Mouse (Mus musculus) liver, embryonic 13.5 days (tissue): ENCODE results near the gene Nox1. TPM values are rescaled to one million over a fixed set of nuclear protein-coding genes. Genes with fewer than 3 reads are reported as not detected.
"Not testable (repeated sequence)": the region's sequence is repeated elsewhere in the genome, so short reads cannot be mapped to it uniquely, and the experiment has no call there.

ENCODE experiments used
- ATAC-seq: fragments of 200-750 bp; cut with Nextera tagmentation; 2 replicates; pipeline ENCODE4 v1.8.0; 2017; ENCODE audit warnings: low read depth, mild to moderate bottlenecking, moderate number of reproducible peaks, moderate library complexity
- DNase-seq: peaks from one replicate; pipeline ENCODE4 v3.0.0; 2022
- H3K27ac ChIP-seq: fragments of 300-500 bp; sonication (generic); 2 replicates; pipeline ENCODE4 v1.5.1; 2015; ENCODE audit warnings: moderate library complexity, mild to moderate bottlenecking, inconsistent platforms
- H3K27me3 ChIP-seq: fragments of 300-500 bp; sonication (generic); 2 replicates; pipeline ENCODE4 v1.6.1; 2015; ENCODE audit warnings: mild to moderate bottlenecking, inconsistent platforms
- H3K36me3 ChIP-seq: fragments of 300-500 bp; sonication (generic); 2 replicates; pipeline ENCODE4 v1.6.1; 2015; ENCODE audit warnings: mild to moderate bottlenecking, inconsistent platforms
- H3K4me1 ChIP-seq: fragments of 300-500 bp; sonication (generic); replicated peaks from 2 replicates; pipeline ENCODE4 v1.6.1; 2015; ENCODE audit warnings: inconsistent platforms
- H3K4me2 ChIP-seq: fragments of 300-500 bp; sonication (generic); 2 replicates; pipeline ENCODE4 v1.6.1; 2015; ENCODE audit warnings: inconsistent platforms, mild to moderate bottlenecking, moderate library complexity
- H3K4me3 ChIP-seq: fragments of 300-500 bp; sonication (generic); replicated peaks from 2 replicates; pipeline ENCODE4 v1.5.1; 2015; ENCODE audit warnings: mild to moderate bottlenecking, inconsistent platforms
- H3K9ac ChIP-seq: fragments of 300-500 bp; sonication (generic); 2 replicates; pipeline ENCODE4 v1.6.1; 2015; ENCODE audit warnings: mild to moderate bottlenecking, inconsistent platforms
- H3K9me3 ChIP-seq: fragments of 300-500 bp; sonication (generic); replicated peaks from 2 replicates; pipeline ENCODE4 v1.6.1; 2016; ENCODE audit warnings: inconsistent platforms
- WGBS: fragments of 180-500 bp; shearing (Covaris S2); methylation state at CpG from one replicate; pipeline ENCODE4 v1.1.7; 2015; ENCODE audit not compliant: insufficient replicate concordance; 5-methylcytosine and 5-hydroxymethylcytosine counted together
- polyA plus RNA-seq: library from polyadenylated mRNA; unstranded; fragments of >200 nt; fragmentation: Nextera tagmentation; extraction: Ambion mirVana; gene quantifications from 2 replicates; pipeline ENCODE4 v1.2.1, GENCODE M21; 2015

Nox1 gene
- polyA plus RNA-seq, result not detected in 2 replicates

- no peak within 1 kb of the TSS for H3K9ac ChIP-seq
- 65% methylated on average over 4 of the region's 4 CpGs for WGBS
- no peak within 1 kb of the TSS for H3K4me2 ChIP-seq
- DNase-seq (no peak), ATAC-seq (no peak)
- no peaks in the 10 kb centered on the region for H3K27me3 ChIP-seq
- H3K9me3 ChIP-seq, result no peaks in the 10 kb centered on the region
- peaks cover 16% of the 10 kb centered on the region for H3K4me1 ChIP-seq
- no peak within 1 kb of the TSS for H3K4me3 ChIP-seq
- H3K36me3 ChIP-seq, result no peaks in the 10 kb centered on the region
- no peak within 1 kb of the TSS for H3K27ac ChIP-seq
Observed at GRCm38 (mm10) chrX:134221856-134222255, at the start of gene Nox1. Nox1 (minus strand) TSS chrX:134221956.

DNA sequence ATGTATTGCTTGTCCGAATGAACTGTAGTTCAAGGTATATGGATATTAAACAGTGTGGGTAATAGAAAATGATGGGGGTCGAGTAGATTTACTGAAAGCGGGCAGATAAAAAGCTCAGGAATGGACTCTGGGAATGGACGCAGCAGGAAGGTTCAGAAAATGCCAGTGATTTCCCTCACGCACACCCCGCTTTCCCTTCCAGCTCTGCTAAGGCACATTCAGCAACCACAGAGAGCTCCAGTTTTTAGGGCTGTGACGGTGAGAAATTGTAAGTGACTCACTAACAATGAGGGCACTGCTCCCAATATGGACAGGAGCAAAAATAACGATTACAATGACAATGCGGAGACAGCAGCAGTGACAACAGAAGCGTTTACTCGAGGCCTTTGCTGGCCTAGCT, 40.4 kb upstream of the Nox1 start:
- no peaks in the 10 kb centered on the region for H3K27me3 ChIP-seq
- H3K4me1 ChIP-seq, result no peaks in the 10 kb centered on the region
- peaks cover 10% of the 10 kb centered on the region; the same call in 1 of the 2 replicates for H3K36me3 ChIP-seq
- 79% methylated on average over 11 of the region's 11 CpGs for WGBS
- H3K4me2 ChIP-seq, result no peak overlapping the region
- H3K9me3 ChIP-seq, result no peaks in the 10 kb centered on the region
- H3K27ac ChIP-seq, result no peak overlapping the region
- no peak overlapping the region for H3K9ac ChIP-seq
- ATAC-seq (no peak), DNase-seq (no peak)
- H3K4me3 ChIP-seq, result no peak overlapping the region

DNA sequence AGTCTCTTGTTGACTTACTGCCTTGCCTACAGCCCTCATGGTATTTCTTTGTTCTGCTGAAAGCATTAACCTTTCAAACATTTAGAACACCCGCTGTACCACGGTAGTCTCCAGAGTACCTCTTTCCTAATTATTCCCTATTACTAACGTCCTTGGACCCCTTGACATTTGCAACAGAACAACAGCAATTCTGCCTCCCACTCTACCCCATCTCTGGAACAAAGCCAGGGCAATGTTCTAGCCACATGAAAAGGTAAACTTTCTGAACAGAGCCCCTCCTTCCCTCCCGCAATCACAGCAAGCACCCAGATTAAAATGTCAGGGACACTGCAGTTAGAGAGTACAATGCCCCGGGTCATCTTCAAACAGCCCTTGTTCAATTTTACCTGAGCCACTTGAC, 39.4 kb upstream of the Nox1 start:
- H3K4me2 ChIP-seq, result no peak overlapping the region
- H3K4me3 ChIP-seq, result no peak overlapping the region
- no peaks in the 10 kb centered on the region for H3K9me3 ChIP-seq
- no peak overlapping the region for H3K27ac ChIP-seq
- H3K9ac ChIP-seq, result no peak overlapping the region
- H3K27me3 ChIP-seq, result no peaks in the 10 kb centered on the region
- WGBS, result 71% methylated on average over 5 of the region's 5 CpGs
- peaks cover 9% of the 10 kb centered on the region; the same call in 1 of the 2 replicates for H3K36me3 ChIP-seq
- DNase-seq, result no peak
- H3K4me1 ChIP-seq, result no peaks in the 10 kb centered on the region
- ATAC-seq, result no peak

- no peak overlapping the region for H3K27ac ChIP-seq
- no peaks in the 10 kb centered on the region for H3K4me1 ChIP-seq
- DNase-seq, result no peak
- H3K27me3 ChIP-seq, result no peaks in the 10 kb centered on the region
- H3K9ac ChIP-seq, result no peak overlapping the region
- ATAC-seq, result no peak
- H3K9me3 ChIP-seq, result no peaks in the 10 kb centered on the region
- no peak overlapping the region for H3K4me2 ChIP-seq
- peaks cover 6% of the 10 kb centered on the region; the same call in 1 of the 2 replicates for H3K36me3 ChIP-seq
- WGBS, result 70% methylated on average over 2 of the region's 2 CpGs
- no peak overlapping the region for H3K4me3 ChIP-seq
Observed at GRCm38 (mm10) chrX:134248202-134248601, 26.4 kb upstream of the Nox1 start.

DNA sequence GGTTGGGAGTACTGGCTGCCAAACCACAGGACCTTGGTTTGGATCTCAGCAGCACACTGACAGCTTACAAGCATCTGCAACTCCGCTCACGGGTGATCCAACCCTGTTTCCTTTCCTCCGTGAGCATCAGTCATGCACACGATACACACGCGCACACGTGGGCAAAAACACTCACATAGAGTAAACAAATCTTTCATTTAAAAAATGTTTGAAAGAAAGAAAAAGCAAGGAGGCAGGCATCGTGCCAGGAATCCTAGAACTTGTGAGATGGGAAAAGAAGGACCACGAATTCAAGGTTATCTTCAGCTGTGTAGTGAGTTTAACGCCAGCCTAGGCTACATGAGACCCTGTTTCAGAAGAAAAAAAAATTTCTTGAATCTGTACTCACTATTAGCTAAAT, 24.2 kb upstream of the Nox1 start:
- no peak overlapping the region for H3K4me3 ChIP-seq
- peaks cover 13% of the 10 kb centered on the region for H3K36me3 ChIP-seq
- H3K9me3 ChIP-seq, result no peaks in the 10 kb centered on the region
- no peaks in the 10 kb centered on the region for H3K4me1 ChIP-seq
- no peak overlapping the region for H3K27ac ChIP-seq
- 83% methylated on average over 10 of the region's 10 CpGs for WGBS
- no peak overlapping the region for H3K4me2 ChIP-seq
- ATAC-seq, result no peak
- DNase-seq, result no peak
- no peak overlapping the region for H3K9ac ChIP-seq
- H3K27me3 ChIP-seq, result no peaks in the 10 kb centered on the region

- H3K36me3 ChIP-seq, result peaks cover 17% of the 10 kb centered on the region
- peaks cover 2% of the 10 kb centered on the region; the same call in 1 of the 2 replicates for H3K4me1 ChIP-seq
- no peak overlapping the region for H3K4me3 ChIP-seq
- no peak overlapping the region for H3K9ac ChIP-seq
- ATAC-seq, result no peak
- H3K27me3 ChIP-seq, result no peaks in the 10 kb centered on the region
- 84% methylated on average over 10 of the region's 10 CpGs for WGBS
- no peak for DNase-seq
- no peak overlapping the region for H3K4me2 ChIP-seq
- no peaks in the 10 kb centered on the region for H3K9me3 ChIP-seq
- no peak overlapping the region for H3K27ac ChIP-seq
Observed at GRCm38 (mm10) chrX:134238266-134238665, 16.5 kb upstream of the Nox1 start.

- Histone ChIP-seq H3K36me3 (no peaks in the 10 kb centered on the region), H3K4me1 (peaks cover 4% of the 10 kb centered on the region; the same call in 1 of the 2 replicates), H3K27me3 (no peaks in the 10 kb centered on the region), H3K27ac (no peak overlapping the region), H3K4me2 (no peak overlapping the region), H3K4me3 (no peak overlapping the region), H3K9me3 (no peaks in the 10 kb centered on the region), H3K9ac (no peak overlapping the region)
- 52% methylated on average over 1 of the region's 1 CpGs for WGBS
- peak; percentile 60 for ATAC-seq
- no peak for DNase-seq
Observed at GRCm38 (mm10) chrX:134233048-134233447, 11.3 kb upstream of the Nox1 start.

DNA sequence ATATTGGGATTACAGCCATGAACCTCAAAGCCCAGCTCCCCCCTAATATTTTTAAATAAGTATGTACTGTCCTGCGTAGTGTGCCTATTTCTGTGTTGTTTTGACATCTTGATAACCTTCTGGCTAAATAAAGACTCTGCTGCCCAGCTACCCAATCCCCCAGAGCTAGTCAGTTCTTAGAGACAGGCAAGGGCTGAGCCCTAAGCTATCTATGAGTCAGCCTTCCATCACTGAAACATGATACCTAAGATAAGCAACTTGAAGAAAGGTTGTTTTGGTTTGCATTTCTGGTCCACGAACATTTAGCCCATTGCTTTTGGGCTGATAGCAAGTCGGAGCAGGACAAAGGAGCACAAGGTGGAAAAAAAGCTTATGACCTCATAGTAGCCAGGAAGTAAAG, 1.1 kb downstream of the Nox1 start:
- ATAC-seq, result no peak; the same call in 1 of the 2 replicates
- H3K4me3 ChIP-seq, result no peak overlapping the region
- DNase-seq, result no peak

DNA sequence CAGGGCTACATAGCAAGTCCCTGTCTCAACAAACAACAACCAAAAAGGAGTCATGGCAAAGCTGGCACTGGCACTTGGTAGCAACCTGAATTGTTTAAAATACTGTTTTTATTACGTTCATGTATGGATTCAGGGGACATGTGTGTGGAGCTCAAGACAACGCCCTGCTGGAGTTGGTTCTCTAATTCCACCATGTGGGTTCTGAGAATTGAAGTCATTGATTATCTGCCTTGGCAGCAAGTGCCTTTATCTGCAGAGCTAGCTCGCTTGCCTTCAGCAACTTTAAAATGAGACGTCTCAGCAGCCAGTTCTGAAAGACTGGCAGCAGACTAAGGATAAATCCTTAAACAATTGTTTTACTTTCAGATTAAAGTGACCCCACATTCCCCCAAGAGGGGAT, 3.6 kb downstream of the Nox1 start:
- H3K4me3 ChIP-seq, result no peak overlapping the region
- whole genome bisulfite sequencing, result 37% methylated on average over 4 of the region's 4 CpGs
- no peaks in the 10 kb centered on the region for H3K27me3 ChIP-seq
- no peaks in the 10 kb centered on the region for H3K9me3 ChIP-seq
- ATAC-seq (peak; percentile 88), DNase-seq (peak; percentile 7)
- H3K36me3 ChIP-seq, result no peaks in the 10 kb centered on the region
- peak overlapping the region; percentile 48 for H3K27ac ChIP-seq
- H3K4me2 ChIP-seq, result no peak overlapping the region
- peaks cover 16% of the 10 kb centered on the region for H3K4me1 ChIP-seq
- no peak overlapping the region for H3K9ac ChIP-seq

More for the DNA sequence above, 1.1 kb downstream of the Nox1 start:
- Histone ChIP-seq H3K9ac (no peak overlapping the region), H3K27ac (no peak overlapping the region), H3K27me3 (no peaks in the 10 kb centered on the region), H3K4me2 (no peak overlapping the region), H3K9me3 (no peaks in the 10 kb centered on the region), H3K4me1 (peaks cover 16% of the 10 kb centered on the region), H3K36me3 (no peaks in the 10 kb centered on the region)
- WGBS, result 40% methylated on average over 3 of the region's 3 CpGs

- H3K27me3 ChIP-seq, result no peaks in the 10 kb centered on the region
- H3K36me3 ChIP-seq, result no peaks in the 10 kb centered on the region
- DNase-seq (no peak), ATAC-seq (no peak)
- H3K9ac ChIP-seq, result no peak overlapping the region
- no peaks in the 10 kb centered on the region for H3K9me3 ChIP-seq
- H3K27ac ChIP-seq, result no peak overlapping the region
- H3K4me2 ChIP-seq, result no peak overlapping the region
- H3K4me1 ChIP-seq, result peaks cover 6% of the 10 kb centered on the region
- 76% methylated on average over 7 of the region's 7 CpGs for WGBS
- H3K4me3 ChIP-seq, result no peak overlapping the region
Observed at GRCm38 (mm10) chrX:134211151-134211642, 10.6 kb downstream of the Nox1 start.

DNA sequence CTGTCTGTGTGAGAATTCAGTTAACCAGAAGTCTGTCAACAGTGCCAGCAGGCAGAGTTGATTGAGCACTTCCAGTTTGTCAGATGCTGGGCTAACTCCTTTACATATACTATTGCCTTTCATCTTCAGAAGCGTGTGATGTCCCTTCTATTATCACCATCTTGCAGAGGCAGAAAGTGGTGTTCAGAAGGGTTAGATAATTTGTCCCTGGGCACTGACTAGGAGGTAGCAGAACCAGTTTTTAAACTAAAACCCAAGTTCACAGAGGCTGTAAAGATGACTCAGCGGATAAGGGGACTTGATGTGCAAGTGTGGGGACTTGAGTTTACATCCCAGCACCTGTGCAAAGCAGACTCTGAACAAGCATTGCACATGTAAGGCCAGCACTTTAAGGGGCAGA, 13.3 kb downstream of the Nox1 start:
- peak; percentile 94 for ATAC-seq
- Histone ChIP-seq H3K4me3 (no peak overlapping the region), H3K9me3 (no peaks in the 10 kb centered on the region), H3K27me3 (no peaks in the 10 kb centered on the region), H3K27ac (peak overlapping the region; percentile 27), H3K9ac (no peak overlapping the region), H3K36me3 (no peaks in the 10 kb centered on the region), H3K4me1 (peaks cover 6% of the 10 kb centered on the region), H3K4me2 (no peak overlapping the region)
- WGBS, result 49% methylated on average over 2 of the region's 2 CpGs
- DNase-seq, result peak; percentile 9

DNA sequence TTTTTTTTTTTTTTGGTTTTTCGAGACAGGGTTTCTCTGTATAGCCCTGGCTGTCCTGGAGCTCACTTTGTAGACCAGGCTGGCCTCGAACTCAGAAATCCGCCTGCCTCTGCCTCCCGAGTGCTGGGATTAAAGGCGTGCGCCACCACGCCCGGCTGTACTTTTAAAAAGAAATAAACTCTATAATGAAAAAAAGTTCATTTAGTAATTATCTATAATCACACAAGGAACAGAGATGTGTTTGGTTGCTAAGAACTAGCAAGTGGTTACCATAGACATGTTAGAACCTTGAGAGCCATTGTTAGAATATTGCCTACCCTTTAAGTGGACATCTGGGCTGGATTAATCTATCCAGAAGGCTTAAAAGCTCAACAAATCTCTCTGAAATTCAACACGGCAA, 34.6 kb downstream of the Nox1 start, which contains the start of gene Arl13a:
Gene Arl13a (plus strand): TSS at position 301 of the 400 bp plus-strand sequence.
- H3K4me1 ChIP-seq, H3K9ac ChIP-seq, H3K9me3 ChIP-seq, H3K36me3 ChIP-seq, DNase-seq, H3K4me3 ChIP-seq, H3K4me2 ChIP-seq, H3K27me3 ChIP-seq, H3K27ac ChIP-seq, ATAC-seq: not testable (repeated sequence)
- 83% methylated on average over 9 of the region's 9 CpGs for WGBS
